8 mouse cellular contexts compared by ENCODE assay signal in the genomic region with DNA sequence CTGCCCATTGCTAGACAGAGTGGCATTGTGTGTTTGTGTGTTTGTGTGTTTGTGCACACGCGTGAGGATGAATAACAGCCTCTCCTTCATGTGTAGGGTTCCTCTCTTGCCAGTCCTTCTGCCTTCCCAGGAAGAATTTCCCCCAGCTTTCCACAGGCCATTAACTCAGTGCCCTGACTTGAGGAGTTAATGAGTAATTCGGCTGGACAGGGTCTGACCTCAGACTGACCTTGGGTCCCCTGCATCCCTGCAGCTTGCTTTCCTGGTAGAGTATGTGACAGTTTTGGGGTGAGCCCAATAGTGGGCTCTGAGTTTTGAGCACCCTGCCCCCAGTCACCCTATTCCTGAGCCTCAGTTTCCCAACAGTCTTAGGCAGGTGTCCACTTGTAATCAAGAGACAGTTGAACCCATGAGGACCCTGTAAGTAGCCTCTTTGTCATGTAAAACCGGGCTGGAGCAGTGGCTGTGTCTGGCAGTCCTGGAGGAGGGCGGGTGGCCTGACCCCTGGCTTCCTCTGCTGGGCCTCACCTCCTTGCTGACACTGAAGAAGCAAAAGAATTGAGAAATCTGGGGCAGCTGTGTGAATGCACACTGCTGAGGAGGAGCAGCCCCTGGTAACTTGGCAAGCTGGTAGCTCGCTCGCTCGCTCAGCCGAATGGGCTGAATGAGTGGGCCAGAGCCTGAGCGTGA. TPM values are rescaled to one million over a fixed set of nuclear protein-coding genes. Genes with fewer than 3 reads are reported as not detected.
DNase-seq lines count a peak whose midpoint lies in the region; ATAC-seq and TF ChIP-seq lines count a peak whose summit lies in the region.

No protein-coding gene starts in this region.

- peak overlapping the region in 1 of 2 experiments; percentile 17; a peak in 1 of 4 replicates for H3K4me3 ChIP-seq in ES-E14 (ENCODE audit: insufficient read depth in 1 of 2, low read depth in 1 of 2, low read length in 2 of 2, poor library complexity in 1 of 2, severe bottlenecking in 1 of 2)
- no peak overlapping the region for H3K4me3 ChIP-seq in hindbrain, embryonic 11.5 days (ENCODE audit: low read depth, low read length)
- no peak overlapping the region for H3K4me3 ChIP-seq in liver, embryonic 12.5 days

- no peak overlapping the region for H3K4me2 ChIP-seq in hindbrain, embryonic 11.5 days (replicated peaks; ENCODE audit: low read depth, low read length)
- no peak overlapping the region for H3K4me2 ChIP-seq in liver, embryonic 12.5 days

- H3K4me1 ChIP-seq in ES-E14 (ENCODE audit: control insufficient read depth in 2 of 2, insufficient read depth in 2 of 2, low read length in 2 of 2, poor library complexity in 1 of 2): peaks cover 18 to 40% of the 10 kb centered on the region in 2 experiments
- H3K4me1 ChIP-seq in hindbrain, embryonic 11.5 days (replicated peaks; ENCODE audit: control insufficient read depth, insufficient read depth, low read length): peaks cover 18% of the 10 kb centered on the region; the same call in 1 of the 2 replicates
- H3K4me1 ChIP-seq in liver, embryonic 12.5 days: peaks cover 29% of the 10 kb centered on the region

- no peak overlapping the region for H3K9ac ChIP-seq in ES-E14 (ENCODE audit: insufficient read depth, low read depth, low read length, poor library complexity, severe bottlenecking)
- H3K9ac ChIP-seq in hindbrain, embryonic 11.5 days (ENCODE audit: low read depth, low read length): peak overlapping the region; percentile 0; the same call in 1 of the 2 replicates
- H3K9ac ChIP-seq in liver, embryonic 12.5 days: no peak overlapping the region

- H3K9me3 ChIP-seq in ES-E14 (ENCODE audit: control insufficient read depth, insufficient read depth, low read depth, low read length): no peaks in the 10 kb centered on the region
- 0 out of 2 replicates have a peak, but pooled peaks cover 4% of the 10 kb centered on the region for H3K9me3 ChIP-seq in hindbrain, embryonic 11.5 days (ENCODE audit: control insufficient read depth, low read length)
- peaks cover 8% of the 10 kb centered on the region for H3K9me3 ChIP-seq in liver, embryonic 12.5 days (replicated peaks)

- no peak for DNase-seq in frontal cortex, adult 2 months (ENCODE audit: extremely low spot score in 1 of 2, low spot score in 1 of 2)
- DNase-seq in ES-E14 (ENCODE audit: low read depth, low spot score): no peak
- DNase-seq in hindbrain, embryonic 11.5 days (ENCODE audit: low spot score): no peak
- no peak for DNase-seq in layer of hippocampus, adult 18-20 months (ENCODE audit: low spot score in 2 of 2)
- no peak for DNase-seq in thymus, postnatal 10 days (ENCODE audit: low spot score in 2 of 2)
- DNase-seq in heart, adult 18-20 months: no peak

- peak overlapping the region; percentile 96; the same call in 1 of the 2 replicates for H3K27ac ChIP-seq in ES-E14 (ENCODE audit: insufficient read depth, low read depth, low read length, poor library complexity, severe bottlenecking)
- peak overlapping the region; percentile 90; the same call in 1 of the 2 replicates for H3K27ac ChIP-seq in hindbrain, embryonic 11.5 days (ENCODE audit: low read depth, low read length)
- peak overlapping the region; percentile 67; the same call in 1 of the 2 replicates for H3K27ac ChIP-seq in liver, embryonic 12.5 days

- H3K36me3 ChIP-seq in ES-E14 (ENCODE audit: control insufficient read depth, insufficient read depth, low read length, poor library complexity, severe bottlenecking): no peaks in the 10 kb centered on the region
- no peaks in the 10 kb centered on the region for H3K36me3 ChIP-seq in hindbrain, embryonic 11.5 days (ENCODE audit: control insufficient read depth, insufficient read depth, low read length)
- no peaks in the 10 kb centered on the region for H3K36me3 ChIP-seq in liver, embryonic 12.5 days

- 19% methylated on average over 10 of the region's 10 CpGs for WGBS in hindbrain, embryonic 11.5 days
- 68% methylated on average over 10 of the region's 10 CpGs for WGBS in liver, embryonic 12.5 days (ENCODE audit: insufficient replicate concordance)

- in situ Hi-C loops in ES-E14 (cut with MboI; ENCODE audit: low sequenced_read_pairs in 2 of 2, unreplicated experiment in 2 of 2): no loop called here

- ATAC-seq in frontal cortex, adult (ENCODE audit: low TSS enrichment): peak; percentile 57; the same call in 1 of the 2 replicates
- ATAC-seq in hindbrain, embryonic 11.5 days (ENCODE audit: low FRiP score): no peak
- ATAC-seq in liver, embryonic 12.5 days: peak; percentile 46; the same call in 1 of the 2 replicates

- H3K27me3 ChIP-seq in hindbrain, embryonic 11.5 days (ENCODE audit: control insufficient read depth, insufficient read depth, low read length): no peaks in the 10 kb centered on the region
- no peaks in the 10 kb centered on the region for H3K27me3 ChIP-seq in liver, embryonic 12.5 days (replicated peaks)

TF ChIP-seq in ES-E14, 5 proteins besides CTCF, POLR2A, EP300 and RAD21:
- TF ChIP-seq ZC3H11A (IDR thresholded peaks at IDR 0.05; ENCODE audit: borderline replicate concordance, low read depth, low read length): no peak
- TF ChIP-seq ZNF384 (IDR thresholded peaks at IDR 0.05; ENCODE audit: low read depth, low read length): no peak

RNA-seq across cellular contexts. Expression of a gene that starts 43.5 kb away (rescaled TPM):
- 10.8 and 12.3 TPM in 2 replicates for polyA plus RNA-seq in frontal cortex, adult 2 months (2012; rRNA removed)
- 1.9 and 2.6 TPM in 2 replicates for total RNA-seq in ES-E14 (2012; rRNA removed)
- polyA plus RNA-seq in hindbrain, embryonic 11.5 days (2014; fragmentation: Nextera tagmentation; extraction: Ambion mirVana): 2.7 and 4.0 TPM in 2 replicates
- polyA plus RNA-seq in liver, embryonic 12.5 days (2016; fragmentation: Nextera tagmentation; extraction: Ambion mirVana): 0.18 and 0.19 TPM in 2 replicates
- total RNA-seq in layer of hippocampus, adult 18-20 months (2021): 1 to 10 TPM; 4.9 to 5.2 TPM
- under 1 TPM; 0.49 to 0.74 TPM for total RNA-seq in heart, adult 18-20 months (2021)

RNA-seq across cellular contexts. Expression of a gene that starts 47.6 kb away (rescaled TPM):
- 40.5 and 48.8 TPM in 2 replicates for polyA plus RNA-seq in frontal cortex, adult 2 months (2012; rRNA removed)
- total RNA-seq in ES-E14 (2012; rRNA removed): 47.3 and 55.2 TPM in 2 replicates
- polyA plus RNA-seq in hindbrain, embryonic 11.5 days (2014; fragmentation: Nextera tagmentation; extraction: Ambion mirVana): 108 and 110 TPM in 2 replicates
- 45.4 and 48.6 TPM in 2 replicates for polyA plus RNA-seq in liver, embryonic 12.5 days (2016; fragmentation: Nextera tagmentation; extraction: Ambion mirVana)
- total RNA-seq in layer of hippocampus, adult 18-20 months (2021): 10 to 100 TPM; 32.1 to 32.5 TPM
- 10 to 100 TPM; 22.6 to 29.2 TPM for total RNA-seq in heart, adult 18-20 months (2021)
